ENCODE assay signal across 22 mouse cellular contexts in genomic region chr3:69374538-69374937, GRCm38 (mm10). TPM values are rescaled to one million over a fixed set of nuclear protein-coding genes. Genes with fewer than 3 reads are reported as not detected.
DNase-seq lines count a peak whose midpoint lies in the region; ATAC-seq and TF ChIP-seq lines count a peak whose summit lies in the region.
"Had no signal": no experiment of that assay in that cellular context is flagged by ENCODE, and none has a peak within 500 bp of the region (broad histone marks: within the 10 kb centered on the region; RNA-seq: fewer than 3 reads in every experiment).

No protein-coding gene starts in this region.

- H3K36me3 ChIP-seq in hindbrain, embryonic 16.5 days (ENCODE audit: control insufficient read depth, insufficient read depth, low read length), result no peaks in the 10 kb centered on the region
- no peaks in the 10 kb centered on the region for H3K36me3 ChIP-seq in hindbrain, embryonic 12.5 days
- no peaks in the 10 kb centered on the region for H3K36me3 ChIP-seq in lung, postnatal 0 days (ENCODE audit: insufficient read depth, low read length)
- H3K36me3 ChIP-seq: forebrain, embryonic 12.5 days; heart, embryonic 13.5 days had no signal

- no peak for TF ChIP-seq EP300 in lung, postnatal 0 days (IDR thresholded peaks at IDR 0.05)

- peak overlapping the region; percentile 43; the same call in 1 of the 2 replicates for H3K27ac ChIP-seq in cerebellum, adult 2 months (ENCODE audit: insufficient read depth, low read length)
- no peak overlapping the region for H3K27ac ChIP-seq in hindbrain, embryonic 16.5 days (ENCODE audit: low read depth, low read length)
- no peak overlapping the region for H3K27ac ChIP-seq in hindbrain, embryonic 12.5 days
- peak overlapping the region; percentile 71 for H3K27ac ChIP-seq in lung, postnatal 0 days (ENCODE audit: low read length)
- H3K27ac ChIP-seq: heart, embryonic 13.5 days had no signal

- H3K4me1 ChIP-seq in cerebellum, adult 2 months (ENCODE audit: control insufficient read depth, insufficient read depth, low read length), result peaks cover 3% of the 10 kb centered on the region; the same call in 1 of the 2 replicates
- peaks cover 2% of the 10 kb centered on the region; the same call in 1 of the 2 replicates for H3K4me1 ChIP-seq in hindbrain, embryonic 16.5 days (ENCODE audit: control insufficient read depth, insufficient read depth, low read depth, low read length)
- H3K4me1 ChIP-seq in hindbrain, embryonic 12.5 days, result peaks cover 4% of the 10 kb centered on the region; the same call in 1 of the 2 replicates
- no peaks in the 10 kb centered on the region for H3K4me1 ChIP-seq in lung, postnatal 0 days (ENCODE audit: insufficient read depth, low read depth, low read length)
- H3K4me1 ChIP-seq: megakaryocyte, embryonic 14.5 days had no signal

- 52% methylated on average over 5 of the region's 5 CpGs for WGBS in cerebellum, adult 2 months
- WGBS in hindbrain, embryonic 16.5 days, result 81% methylated on average over 5 of the region's 5 CpGs
- WGBS in hindbrain, embryonic 12.5 days, result 85% methylated on average over 5 of the region's 5 CpGs
- 60% methylated on average over 5 of the region's 5 CpGs for WGBS in lung, postnatal 0 days

- no peaks in the 10 kb centered on the region for H3K9me3 ChIP-seq in hindbrain, embryonic 16.5 days (ENCODE audit: control insufficient read depth, low read length)
- no peaks in the 10 kb centered on the region for H3K9me3 ChIP-seq in hindbrain, embryonic 12.5 days (replicated peaks)
- no peaks in the 10 kb centered on the region for H3K9me3 ChIP-seq in lung, postnatal 0 days (ENCODE audit: low read length)
- H3K9me3 ChIP-seq: forebrain, embryonic 12.5 days had no signal

- no peaks in the 10 kb centered on the region for H3K27me3 ChIP-seq in cerebellum, adult 2 months (ENCODE audit: control insufficient read depth, insufficient read depth, low read length)
- no peaks in the 10 kb centered on the region for H3K27me3 ChIP-seq in hindbrain, embryonic 16.5 days (replicated peaks; ENCODE audit: control insufficient read depth, insufficient read depth, low read length)
- H3K27me3 ChIP-seq in hindbrain, embryonic 12.5 days, result no peaks in the 10 kb centered on the region
- H3K27me3 ChIP-seq in lung, postnatal 0 days (replicated peaks; ENCODE audit: insufficient read depth, low read length), result no peaks in the 10 kb centered on the region
- H3K27me3 ChIP-seq: forebrain, embryonic 12.5 days; heart, embryonic 13.5 days; megakaryocyte, embryonic 14.5 days had no signal

- no peak overlapping the region for H3K4me3 ChIP-seq in cerebellum, adult 2 months (replicated peaks; ENCODE audit: insufficient read depth, low read depth, low read length)
- H3K4me3 ChIP-seq in hindbrain, embryonic 16.5 days (ENCODE audit: low read length), result no peak overlapping the region
- H3K4me3 ChIP-seq in hindbrain, embryonic 12.5 days, result no peak overlapping the region
- no peak overlapping the region for H3K4me3 ChIP-seq in lung, postnatal 0 days (ENCODE audit: low read depth, low read length)
- H3K4me3 ChIP-seq: forebrain, embryonic 12.5 days; heart, embryonic 13.5 days had no signal

- 0 out of 2 replicates have a peak, but pooled peaks have one; percentile 41 for ATAC-seq in hindbrain, embryonic 16.5 days
- ATAC-seq in hindbrain, embryonic 12.5 days (ENCODE audit: low FRiP score), result no peak
- ATAC-seq in lung, postnatal 0 days, result peak; percentile 29
- ATAC-seq in megakaryocyte-erythroid progenitor cell, adult 5-6 weeks (replicated peaks; ENCODE audit: low FRiP score, low TSS enrichment, poor library complexity, severe bottlenecking), result no peak

- H3K4me2 ChIP-seq in hindbrain, embryonic 16.5 days (ENCODE audit: low read length), result no peak overlapping the region
- no peak overlapping the region for H3K4me2 ChIP-seq in hindbrain, embryonic 12.5 days (replicated peaks)
- no peak overlapping the region for H3K4me2 ChIP-seq in lung, postnatal 0 days (replicated peaks; ENCODE audit: low read depth, low read length)
- H3K4me2 ChIP-seq: forebrain, embryonic 12.5 days; heart, embryonic 13.5 days had no signal

- no peak overlapping the region for H3K9ac ChIP-seq in hindbrain, embryonic 16.5 days (ENCODE audit: low read depth, low read length)
- H3K9ac ChIP-seq in hindbrain, embryonic 12.5 days, result no peak overlapping the region
- H3K9ac ChIP-seq in lung, postnatal 0 days (replicated peaks; ENCODE audit: low read depth), result no peak overlapping the region
- H3K9ac ChIP-seq: forebrain, embryonic 12.5 days; heart, embryonic 13.5 days had no signal

- no peak for DNase-seq in cerebellum, adult 2 months
- no peak for DNase-seq in cerebellum, adult 8-10 months
- no peak for DNase-seq in lung, postnatal 0 days (ENCODE audit: low spot score)
- DNase-seq in lung, postnatal 14 days, result no peak
- peak; percentile 12 for DNase-seq in induced T-regulatory cell, adult 2 months (ENCODE audit: low read depth)
- DNase-seq: adrenal gland, postnatal 10 days; cerebellum, adult 9-10 months; gastrocnemius, postnatal 10 days; heart, adult 18-20 months; heart, postnatal 14 days; kidney, adult 8-10 months; kidney, postnatal 10 days; midbrain, embryonic 14.5 days; right cerebral cortex, postnatal 14 days; thymus, adult 18-20 months; thymus, postnatal 36 days had no signal

- no peak for TF ChIP-seq CTCF in cerebellum, adult 2 months (IDR thresholded peaks at IDR 0.05; ENCODE audit: borderline replicate concordance, insufficient read depth, low read depth, low read length)
- no peak for TF ChIP-seq CTCF in lung, postnatal 0 days (IDR thresholded peaks at IDR 0.05)

- no peak for TF ChIP-seq POLR2A in cerebellum, adult 2 months (IDR thresholded peaks at IDR 0.05; ENCODE audit: borderline replicate concordance, insufficient read depth, low read length)

RNA-seq across cellular contexts. Expression of gene Ppm1l, which starts 57.9 kb away (rescaled TPM):
- 38.2 and 39.8 TPM in 2 replicates for polyA plus RNA-seq in cerebellum, adult 2 months (2012; rRNA removed)
- 19.1 and 20.8 TPM in 2 replicates for polyA plus RNA-seq in hindbrain, embryonic 16.5 days (2015; fragmentation: Nextera tagmentation; extraction: Ambion mirVana)
- polyA plus RNA-seq in hindbrain, embryonic 12.5 days (2016; fragmentation: Nextera tagmentation; extraction: Ambion mirVana), result 23.3 and 26.9 TPM in 2 replicates
- 5.8 and 8.9 TPM in 2 replicates for polyA plus RNA-seq in lung, postnatal 0 days (2015; fragmentation: Nextera tagmentation; extraction: Ambion mirVana)
- 13.9 and 23.2 TPM in 2 replicates for total RNA-seq in megakaryocyte-erythroid progenitor cell, adult 5-6 weeks (2014; fragmentation: Nextera tagmentation)
- 9.5 and 12.9 TPM in 2 replicates for total RNA-seq in megakaryocyte-erythroid progenitor cell, adult 5-6 weeks (2017)

Comparison
In these comparisons a context has a peak if more than half of its experiments do, and no peak if none do; other contexts are left out.
1. ATAC-seq: peak in hindbrain, embryonic 16.5 days (single experiment) and lung, postnatal 0 days (single experiment); none in hindbrain, embryonic 12.5 days (single experiment) and megakaryocyte-erythroid progenitor cell, adult 5-6 weeks (single experiment).
2. H3K27ac ChIP-seq: peak in cerebellum, adult 2 months (single experiment) and lung, postnatal 0 days (single experiment); none in hindbrain, embryonic 16.5 days (single experiment) and hindbrain, embryonic 12.5 days (single experiment).